Mouse (Mus musculus) B cell, adult 62 days (primary cell): ENCODE measurements around the gene Vmn2r56. TPM values are rescaled to one million over a fixed set of nuclear protein-coding genes. Genes with fewer than 3 reads are reported as not detected.

Experiments used
- total RNA-seq: library from RNA; stranded (reverse); gene quantifications from 4 replicates; pipeline ENCODE4 v1.2.4, GENCODE M21; 2023

Vmn2r56 gene
- total RNA-seq: not detected in 4 replicates

DNA sequence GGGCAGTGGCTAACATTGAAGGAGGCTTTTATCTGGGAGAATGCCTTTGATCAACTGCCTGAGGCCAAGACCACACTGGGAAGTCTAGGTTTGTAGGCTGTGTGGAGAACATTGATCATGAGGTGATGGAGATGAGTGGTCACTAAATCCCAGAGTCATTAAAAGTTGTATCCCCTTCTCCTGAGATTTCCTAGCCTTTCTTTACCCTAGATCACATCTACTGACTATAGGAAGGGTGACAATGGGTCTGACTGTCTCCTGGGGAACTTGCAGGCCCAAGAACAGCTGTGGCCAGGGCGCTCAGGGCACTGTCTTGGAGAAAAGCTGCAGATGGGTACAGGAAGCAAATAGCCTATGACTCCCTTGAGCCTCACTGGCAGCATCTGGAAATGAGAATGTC is at the start of gene Vmn2r56:
TSS of gene Vmn2r56 (minus strand) at position 101 of the 400 bp plus-strand sequence.

DNA sequence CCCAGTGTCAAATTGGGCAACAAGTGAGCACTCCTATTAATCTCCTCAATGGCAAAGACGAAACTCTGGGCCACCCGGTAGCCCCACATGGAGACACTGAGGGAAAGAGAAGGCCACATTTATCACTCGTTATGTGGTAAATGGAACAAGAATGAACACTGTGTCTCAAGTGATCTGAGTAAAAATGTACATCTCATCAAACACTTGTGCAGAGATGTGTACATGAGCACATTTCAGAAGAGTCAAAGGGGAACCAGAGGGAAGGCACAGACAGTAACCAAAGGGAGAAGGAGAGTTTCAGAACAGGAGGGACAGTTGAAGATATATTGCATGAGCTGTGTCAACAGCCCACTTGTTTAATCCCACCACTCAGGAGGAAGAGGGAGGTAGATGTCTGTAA is 49.9 kb downstream of the Vmn2r56 start, which contains the start of gene Vmn2r55:
TSS of gene Vmn2r55 (minus strand) at position 101 of the 400 bp plus-strand sequence.

DNA sequence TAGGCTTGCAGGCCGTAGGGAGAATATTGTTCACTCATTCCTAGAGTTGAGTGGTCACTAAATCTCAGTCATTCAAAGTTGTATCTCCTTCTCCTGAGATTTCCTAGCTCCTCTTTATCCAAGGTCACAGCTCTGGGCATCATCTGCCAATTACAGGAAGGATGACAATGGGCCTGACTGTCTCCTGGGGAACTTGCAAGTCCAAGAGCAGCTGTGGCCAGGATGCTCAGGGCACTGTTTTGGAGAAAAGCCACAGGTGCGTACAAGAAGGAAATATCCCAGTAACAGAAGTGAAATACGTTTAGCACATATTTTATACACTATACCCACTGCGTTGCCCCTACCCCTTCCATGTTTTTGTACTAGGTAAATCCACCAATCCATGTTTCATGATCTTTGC is 94.6 kb downstream of the Vmn2r56 start, which contains the start of gene Vmn2r54:
TSS of gene Vmn2r54 (minus strand) at position 101 of the 400 bp plus-strand sequence.

Other genes with a start within 250 kb of the Vmn2r56 start
- gene 2900092C05Rik, start 222.5 kb downstream of the Vmn2r56 start, total RNA-seq: not detected in 4 replicates
- 0.03 to 0.09 TPM (median 0.06 TPM) in 3 of 4 replicates, not detected in the other for gene Vmn2r53, start 126.2 kb downstream of the Vmn2r56 start, total RNA-seq
- not detected in 4 replicates for gene Vmn2r54, start 94.7 kb downstream of the Vmn2r56 start, total RNA-seq
- not detected in 4 replicates for gene Vmn2r55, start 50.0 kb downstream of the Vmn2r56 start, total RNA-seq
- gene Zscan18, start 68.6 kb upstream of the Vmn2r56 start, total RNA-seq: 31.2 to 41.3 TPM (median 34.6 TPM) in 4 replicates
- gene Zfp329, start 83.9 kb upstream of the Vmn2r56 start, total RNA-seq: 7.0 to 10.2 TPM (median 9.4 TPM) in 4 replicates
- 112 to 125 TPM (median 118 TPM) in 4 replicates for gene Zfp110, start 99.8 kb upstream of the Vmn2r56 start, total RNA-seq
- 1.9 to 3.0 TPM (median 2.3 TPM) in 4 replicates for gene Zfp128, start 146.2 kb upstream of the Vmn2r56 start, total RNA-seq
- 12.8 to 15.4 TPM (median 13.6 TPM) in 4 replicates for gene Zscan22, start 162.8 kb upstream of the Vmn2r56 start, total RNA-seq
- gene Rps5, start 187.3 kb upstream of the Vmn2r56 start, total RNA-seq: 2,155 to 2,273 TPM (median 2,193 TPM) in 4 replicates
- gene Rnf225, start 192.4 kb upstream of the Vmn2r56 start, total RNA-seq: 1.2 to 1.7 TPM (median 1.3 TPM) in 4 replicates
- gene Zfp324, start 230.8 kb upstream of the Vmn2r56 start, total RNA-seq: 2.9 to 6.0 TPM (median 3.5 TPM) in 4 replicates
- 8.7 to 10.7 TPM (median 9.6 TPM) in 4 replicates for gene Zfp446, start 242.8 kb upstream of the Vmn2r56 start, total RNA-seq